Mouse (Mus musculus) skeletal muscle tissue, adult 2 months (tissue): ENCODE results near the gene Fam189b.
"Not testable (repeated sequence)": the region's sequence is repeated elsewhere in the genome, so short reads cannot be mapped to it uniquely, and the experiment has no call there.

ENCODE experiments used
- DNase-seq: peaks from one replicate; pipeline ENCODE4 v3.0.0-alpha.2; 2012; ENCODE audit warnings: low read depth, low spot score

Fam189b gene

GRCm38 (mm10) chr3:89183058-89183958, at the start of gene Fam189b:
Gene Fam189b, plus strand, starts transcription at chr3:89183143.
- DNase-seq, result peak; percentile 71

GRCm38 (mm10) chr3:89133752-89134151, 49.2 kb upstream of the Fam189b start:
- no peak for DNase-seq

- DNase-seq, result no peak
Observed at GRCm38 (mm10) chr3:89135958-89136357, 47.0 kb upstream of the Fam189b start, which contains the start of gene Pklr. Gene Pklr, plus strand, starts transcription at chr3:89136142.

- no peak for DNase-seq
Observed at GRCm38 (mm10) chr3:89136365-89136764, 46.6 kb upstream of the Fam189b start.

- DNase-seq, result no peak
Observed at GRCm38 (mm10) chr3:89144821-89145220, 38.1 kb upstream of the Fam189b start.

- no peak for DNase-seq
Observed at GRCm38 (mm10) chr3:89145566-89145965, 37.4 kb upstream of the Fam189b start.

- DNase-seq, result no peak
Observed at GRCm38 (mm10) chr3:89147101-89147978, 35.6 kb upstream of the Fam189b start.

GRCm38 (mm10) chr3:89147979-89148311, 35.0 kb upstream of the Fam189b start:
- DNase-seq, result no peak

GRCm38 (mm10) chr3:89148567-89148966, 34.4 kb upstream of the Fam189b start:
- no peak for DNase-seq

- no peak for DNase-seq
Observed at GRCm38 (mm10) chr3:89152084-89152835, 30.7 kb upstream of the Fam189b start.

- no peak for DNase-seq
Observed at GRCm38 (mm10) chr3:89156951-89157350, 26.0 kb upstream of the Fam189b start.

- no peak for DNase-seq
Observed at GRCm38 (mm10) chr3:89158651-89159050, 24.3 kb upstream of the Fam189b start.

GRCm38 (mm10) chr3:89159211-89159610, 23.7 kb upstream of the Fam189b start:
- no peak for DNase-seq

GRCm38 (mm10) chr3:89159616-89160344, 23.2 kb upstream of the Fam189b start, which contains the start of gene Hcn3:
Gene Hcn3, minus strand, starts transcription at chr3:89160196.
- no peak for DNase-seq

GRCm38 (mm10) chr3:89161207-89161606, 21.7 kb upstream of the Fam189b start:
- DNase-seq, result not testable (repeated sequence)

- no peak for DNase-seq
Observed at GRCm38 (mm10) chr3:89161786-89162185, 21.2 kb upstream of the Fam189b start.

- DNase-seq, result no peak
Observed at GRCm38 (mm10) chr3:89163123-89163522, 19.8 kb upstream of the Fam189b start.

GRCm38 (mm10) chr3:89163643-89164245, 19.2 kb upstream of the Fam189b start:
- DNase-seq, result no peak

GRCm38 (mm10) chr3:89164506-89165267, 18.3 kb upstream of the Fam189b start, which contains the start of gene Clk2:
Gene Clk2, plus strand, starts transcription at chr3:89164795.
- peak; percentile 88 for DNase-seq
